Mouse (Mus musculus): Measurements from ENCODE around the gene Ppm1b.

Ppm1b gene

GRCm38 (mm10) chr17:84957487-84958259 lies 1.1 kb downstream of the Ppm1b start:
- DNase-seq (ENCODE audit: low read depth, low spot score): peak; percentile 99

GRCm38 (mm10) chr17:84958411-84958911 lies 1.9 kb downstream of the Ppm1b start:
- peak; percentile 26 for DNase-seq (ENCODE audit: low read depth, low spot score)

GRCm38 (mm10) chr17:84958986-84959664 lies 2.6 kb downstream of the Ppm1b start:
- DNase-seq (ENCODE audit: low read depth, low spot score): no peak

GRCm38 (mm10) chr17:84959665-84960020 lies 3.1 kb downstream of the Ppm1b start:
- no peak for DNase-seq (ENCODE audit: low read depth, low spot score)

- no peak for DNase-seq (ENCODE audit: low read depth, low spot score)
Observed at GRCm38 (mm10) chr17:84960136-84960535, 3.6 kb downstream of the Ppm1b start.

GRCm38 (mm10) chr17:84962046-84962445 lies 5.5 kb downstream of the Ppm1b start:
- DNase-seq (ENCODE audit: low read depth, low spot score): no peak

- no peak for DNase-seq (ENCODE audit: low read depth, low spot score)
Observed at GRCm38 (mm10) chr17:84963651-84964050, 7.1 kb downstream of the Ppm1b start.

GRCm38 (mm10) chr17:84966231-84966630 lies 9.7 kb downstream of the Ppm1b start:
- DNase-seq (ENCODE audit: low read depth, low spot score): no peak

- no peak for DNase-seq (ENCODE audit: low read depth, low spot score)
Observed at GRCm38 (mm10) chr17:84967045-84967444, 10.5 kb downstream of the Ppm1b start.

GRCm38 (mm10) chr17:84969916-84970315 lies 13.4 kb downstream of the Ppm1b start:
- DNase-seq (ENCODE audit: low read depth, low spot score): no peak

- DNase-seq (ENCODE audit: low read depth, low spot score): no peak
Observed at GRCm38 (mm10) chr17:84981721-84982120, 25.2 kb downstream of the Ppm1b start.

GRCm38 (mm10) chr17:84982735-84983134 lies 26.2 kb downstream of the Ppm1b start:
- no peak for DNase-seq (ENCODE audit: low read depth, low spot score)

GRCm38 (mm10) chr17:84986368-84986767 lies 29.8 kb downstream of the Ppm1b start:
- DNase-seq (ENCODE audit: low read depth, low spot score): peak; percentile 12

- no peak for DNase-seq (ENCODE audit: low read depth, low spot score)
Observed at GRCm38 (mm10) chr17:84987834-84988410, 31.4 kb downstream of the Ppm1b start.

- DNase-seq (ENCODE audit: low read depth, low spot score): no peak
Observed at GRCm38 (mm10) chr17:84988514-84988913, 32.0 kb downstream of the Ppm1b start.

GRCm38 (mm10) chr17:84995844-84996243 lies 39.3 kb downstream of the Ppm1b start:
- no peak for DNase-seq (ENCODE audit: low read depth, low spot score)

- DNase-seq (ENCODE audit: low read depth, low spot score): no peak
Observed at GRCm38 (mm10) chr17:84997639-84998038, 41.1 kb downstream of the Ppm1b start.

GRCm38 (mm10) chr17:84999636-85000035 lies 43.1 kb downstream of the Ppm1b start:
- no peak for DNase-seq (ENCODE audit: low read depth, low spot score)

GRCm38 (mm10) chr17:85013485-85013884 lies 56.9 kb downstream of the Ppm1b start:
- DNase-seq (ENCODE audit: low read depth, low spot score): no peak

- no peak for DNase-seq (ENCODE audit: low read depth, low spot score)
Observed at GRCm38 (mm10) chr17:85014632-85015031, 58.1 kb downstream of the Ppm1b start.

- no peak for DNase-seq (ENCODE audit: low read depth, low spot score)
Observed at GRCm38 (mm10) chr17:85018344-85018743, 61.8 kb downstream of the Ppm1b start.

GRCm38 (mm10) chr17:85018794-85019193 lies 62.3 kb downstream of the Ppm1b start:
- DNase-seq (ENCODE audit: low read depth, low spot score): no peak

GRCm38 (mm10) chr17:85020343-85020742 lies 63.8 kb downstream of the Ppm1b start:
- DNase-seq (ENCODE audit: low read depth, low spot score): no peak

Measured in mesoderm, embryonic 11.5 days (tissue).